Mouse (Mus musculus) intestine, embryonic 14.5 days (tissue): ENCODE measurements around the gene Usf1. TPM values are rescaled to one million over a fixed set of nuclear protein-coding genes. Genes with fewer than 3 reads are reported as not detected.

Source experiments
- ATAC-seq: fragments of 200-750 bp; cut with Nextera tagmentation; replicated peaks from 2 replicates; pipeline ENCODE4 v1.8.0; 2017; ENCODE audit warnings: low read depth, moderate number of reproducible peaks, moderate TSS enrichment, moderate library complexity; ENCODE audit not compliant: low FRiP score, low TSS enrichment
- DNase-seq: peaks from one replicate; pipeline ENCODE4 v3.0.0-alpha.2; 2018; ENCODE audit warnings: low spot score
- H3K27ac ChIP-seq: fragments of 300-500 bp; sonication (generic); 2 replicates; pipeline ENCODE4 v1.5.1; 2014; ENCODE audit warnings: low read depth, mild to moderate bottlenecking, control low read depth
- H3K27me3 ChIP-seq: fragments of 300-500 bp; sonication (generic); replicated peaks from 2 replicates; pipeline ENCODE4 v1.6.1; 2014; ENCODE audit warnings: low read length, control low read depth; ENCODE audit not compliant: control insufficient read depth, insufficient read depth
- H3K36me3 ChIP-seq: fragments of 300-500 bp; sonication (generic); 2 replicates; pipeline ENCODE4 v1.6.1; 2014; ENCODE audit warnings: low read length, control low read depth; ENCODE audit not compliant: control insufficient read depth, insufficient read depth
- H3K4me1 ChIP-seq: fragments of 300-500 bp; sonication (generic); replicated peaks from 2 replicates; pipeline ENCODE4 v1.6.1; 2014; ENCODE audit warnings: low read length, control low read depth, mixed read lengths; ENCODE audit not compliant: control insufficient read depth, insufficient read depth
- H3K4me2 ChIP-seq: fragments of 300-500 bp; sonication (generic); 2 replicates; pipeline ENCODE4 v1.6.1; 2014; ENCODE audit warnings: low read length
- H3K4me3 ChIP-seq: fragments of 300-500 bp; sonication (generic); 2 replicates; pipeline ENCODE4 v1.5.1; 2014; ENCODE audit warnings: low read depth, low read length, control low read depth, mixed read lengths
- H3K9ac ChIP-seq: fragments of 300-500 bp; sonication (generic); 2 replicates; pipeline ENCODE4 v1.6.1; 2014; ENCODE audit warnings: mild to moderate bottlenecking, low read length
- H3K9me3 ChIP-seq: fragments of 300-500 bp; sonication (generic); 2 replicates; pipeline ENCODE4 v1.6.1; 2016; ENCODE audit warnings: low read length, control low read depth; ENCODE audit not compliant: control insufficient read depth
- WGBS: fragments of 180-500 bp; shearing (Covaris S2); extraction: QIAGEN DNeasy Blood & Tissue Kit; methylation state at CpG from one replicate; pipeline ENCODE4 v1.1.7; 2014; 5-methylcytosine and 5-hydroxymethylcytosine counted together
- polyA plus RNA-seq: library from polyadenylated mRNA; unstranded; fragments of >200 nt; fragmentation: Nextera tagmentation; extraction: Ambion mirVana; gene quantifications from 2 replicates; pipeline ENCODE4 v1.2.1, GENCODE M21; 2014

Usf1 gene
- polyA plus RNA-seq, 1 experiment from 2014 or later = 73.7 TPM

DNA sequence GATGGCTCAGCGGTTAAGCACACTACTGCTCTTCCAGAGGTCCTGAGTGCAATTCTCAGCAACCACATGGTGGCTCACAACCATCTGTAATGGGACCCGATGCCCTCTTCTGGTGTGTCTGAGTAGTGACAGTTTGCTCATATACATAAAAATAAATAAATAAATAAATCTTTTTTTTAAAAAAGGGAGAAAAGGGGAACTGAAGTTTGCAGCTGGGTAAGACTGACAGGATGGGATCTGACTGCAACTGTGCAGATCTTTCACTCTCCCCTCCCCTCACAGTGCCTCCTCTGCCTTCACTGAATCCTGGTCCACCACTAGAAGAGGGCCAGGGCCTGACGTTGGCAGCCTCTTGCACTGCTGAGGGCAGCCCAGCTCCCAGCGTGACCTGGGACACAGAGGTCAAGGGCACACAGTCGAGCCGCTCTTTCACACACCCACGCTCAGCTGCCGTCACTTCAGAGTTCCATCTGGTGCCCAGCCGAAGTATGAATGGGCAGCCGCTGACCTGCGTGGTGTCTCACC lies 29.0 kb upstream of the Usf1 start:
- Histone ChIP-seq H3K9ac (no peak overlapping the region), H3K27me3 (peaks cover 18% of the 10 kb centered on the region; the same call in 1 of the 2 replicates), H3K27ac (no peak overlapping the region), H3K36me3 (no peaks in the 10 kb centered on the region), H3K4me3 (no peak overlapping the region), H3K9me3 (no peaks in the 10 kb centered on the region), H3K4me1 (peaks cover 5% of the 10 kb centered on the region; the same call in 1 of the 2 replicates), H3K4me2 (no peak overlapping the region)
- ATAC-seq (no peak), DNase-seq (no peak)
- WGBS = 80% methylated on average over 11 of the region's 11 CpGs

DNA sequence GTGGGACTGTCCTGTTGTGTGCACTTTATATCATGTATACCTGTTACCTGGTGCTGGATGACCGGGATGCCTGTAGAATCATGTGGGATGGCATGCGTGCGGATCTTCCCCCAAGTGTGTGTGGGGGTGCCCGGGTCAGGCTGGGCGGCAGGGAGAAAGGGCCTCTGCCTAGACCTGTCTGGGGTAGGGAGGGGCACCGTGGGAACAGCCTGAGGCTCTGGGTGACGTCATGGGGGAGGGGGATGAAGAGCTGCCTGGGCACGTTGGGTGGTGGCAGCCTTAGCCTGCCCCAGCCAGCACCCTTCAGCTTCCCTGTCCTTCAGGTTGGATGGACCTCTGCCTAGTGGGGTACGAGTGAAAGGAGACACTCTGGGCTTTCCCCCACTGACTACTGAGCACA lies 26.8 kb upstream of the Usf1 start:
- Histone ChIP-seq H3K9ac (no peak overlapping the region), H3K4me3 (no peak overlapping the region), H3K9me3 (no peaks in the 10 kb centered on the region), H3K36me3 (no peaks in the 10 kb centered on the region), H3K27me3 (peaks cover 16% of the 10 kb centered on the region; the same call in 1 of the 2 replicates), H3K4me2 (no peak overlapping the region), H3K27ac (no peak overlapping the region), H3K4me1 (peaks cover 5% of the 10 kb centered on the region; the same call in 1 of the 2 replicates)
- WGBS = 58% methylated on average over 9 of the region's 9 CpGs
- ATAC-seq (no peak), DNase-seq (no peak)

DNA sequence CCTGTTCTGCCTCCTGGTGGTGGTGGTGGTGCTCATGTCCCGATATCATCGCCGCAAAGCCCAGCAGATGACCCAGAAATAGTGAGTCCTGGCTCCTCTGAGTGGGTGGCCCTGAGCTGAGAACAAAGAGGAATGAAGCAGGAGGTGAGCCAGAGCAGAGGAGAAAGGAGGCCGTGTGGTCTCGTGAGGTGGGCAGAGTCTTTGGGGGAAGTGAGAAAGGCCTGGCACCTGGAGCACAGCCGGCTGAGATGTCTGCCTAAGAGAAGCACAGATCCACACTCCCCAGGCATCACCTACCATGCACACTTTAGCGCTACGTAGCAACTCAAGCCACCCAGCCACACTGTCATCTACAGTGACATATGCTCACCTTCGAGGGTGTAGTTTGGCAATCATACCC lies 25.9 kb upstream of the Usf1 start:
- Histone ChIP-seq H3K9ac (no peak overlapping the region), H3K36me3 (no peaks in the 10 kb centered on the region), H3K27me3 (peaks cover 8% of the 10 kb centered on the region; the same call in 1 of the 2 replicates), H3K9me3 (no peaks in the 10 kb centered on the region), H3K4me1 (peaks cover 2% of the 10 kb centered on the region; the same call in 1 of the 2 replicates), H3K4me2 (no peak overlapping the region), H3K27ac (no peak overlapping the region), H3K4me3 (no peak overlapping the region)
- DNase-seq = no peak
- ATAC-seq = no peak
- WGBS = 53% methylated on average over 9 of the region's 9 CpGs

DNA sequence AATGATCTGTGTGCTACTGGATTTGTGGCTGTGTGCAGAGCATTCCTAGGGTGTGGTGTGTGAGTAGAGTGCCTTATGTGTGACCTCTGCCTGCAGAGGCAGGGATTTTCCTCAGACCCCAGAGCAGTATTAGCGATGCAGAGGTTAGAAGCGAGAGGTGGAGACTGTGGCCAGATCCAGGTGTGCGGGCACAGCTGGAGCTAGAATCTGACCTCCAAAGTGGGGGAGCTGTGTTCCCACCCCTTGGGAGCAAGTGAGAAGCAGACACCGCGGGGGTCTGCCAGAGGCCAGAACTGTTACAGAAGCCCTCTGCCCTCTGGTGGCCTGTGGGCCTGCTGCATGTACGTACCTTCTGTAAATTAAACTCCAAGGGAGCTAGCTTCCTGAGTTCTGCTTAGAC lies 24.0 kb upstream of the Usf1 start:
- Histone ChIP-seq H3K9ac (no peak overlapping the region), H3K36me3 (no peaks in the 10 kb centered on the region), H3K4me1 (no peaks in the 10 kb centered on the region), H3K27ac (no peak overlapping the region), H3K27me3 (no peaks in the 10 kb centered on the region), H3K4me3 (no peak overlapping the region), H3K4me2 (no peak overlapping the region), H3K9me3 (no peaks in the 10 kb centered on the region)
- 23% methylated on average over 6 of the region's 6 CpGs for WGBS
- peak; percentile 67 for DNase-seq
- 0 out of 2 replicates have a peak, but pooled peaks have one; percentile 5 for ATAC-seq

DNA sequence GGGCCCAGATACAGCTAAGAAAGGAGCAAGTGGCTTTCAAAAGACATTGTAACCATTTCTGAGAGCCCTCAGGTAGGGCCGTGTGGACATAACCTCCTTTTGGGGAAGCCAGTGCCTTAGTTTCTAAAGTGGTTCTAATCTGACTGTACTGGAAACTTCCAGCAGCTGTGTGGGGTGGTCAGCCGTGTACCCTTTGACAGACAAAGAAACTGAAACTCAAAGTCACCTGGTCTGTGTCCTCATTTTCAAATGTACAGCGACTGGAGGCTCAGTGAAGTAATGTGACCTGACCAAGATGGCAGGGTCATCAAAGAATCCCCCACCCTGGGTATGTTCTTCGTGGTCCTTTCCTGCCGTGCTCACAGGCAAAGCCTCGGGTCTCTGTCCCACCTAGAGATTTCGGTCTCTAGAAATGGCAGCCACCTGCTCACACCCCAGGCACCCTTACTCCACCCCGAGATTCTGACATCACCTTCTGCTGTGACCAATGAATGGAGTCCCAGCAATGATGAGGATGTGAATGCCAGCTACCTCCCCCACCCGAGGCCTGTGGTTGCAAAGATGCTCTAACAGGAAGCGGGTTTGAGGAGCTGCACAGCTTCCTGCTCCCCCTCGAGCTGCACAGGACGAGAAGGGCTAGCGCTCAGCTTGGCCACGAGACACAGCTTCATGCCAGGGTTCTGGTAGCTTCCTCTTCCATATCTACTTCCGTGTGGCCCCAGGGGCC lies 22.6 kb upstream of the Usf1 start, which contains the start of gene Arhgap30:
TSS of gene Arhgap30 (plus strand) at position 579 of the 727 bp plus-strand sequence.
- ATAC-seq (no peak), DNase-seq (no peak)
- H3K27me3 ChIP-seq = no peaks in the 10 kb centered on the region
- H3K27ac ChIP-seq = no peak within 1 kb of the TSS
- no peaks in the 10 kb centered on the region for H3K9me3 ChIP-seq
- H3K4me1 ChIP-seq = no peaks in the 10 kb centered on the region
- H3K4me2 ChIP-seq = no peak within 1 kb of the TSS
- H3K9ac ChIP-seq = no peak within 1 kb of the TSS
- H3K36me3 ChIP-seq = no peaks in the 10 kb centered on the region
- H3K4me3 ChIP-seq = no peak within 1 kb of the TSS
- 78% methylated on average over 15 of the region's 15 CpGs for WGBS

DNA sequence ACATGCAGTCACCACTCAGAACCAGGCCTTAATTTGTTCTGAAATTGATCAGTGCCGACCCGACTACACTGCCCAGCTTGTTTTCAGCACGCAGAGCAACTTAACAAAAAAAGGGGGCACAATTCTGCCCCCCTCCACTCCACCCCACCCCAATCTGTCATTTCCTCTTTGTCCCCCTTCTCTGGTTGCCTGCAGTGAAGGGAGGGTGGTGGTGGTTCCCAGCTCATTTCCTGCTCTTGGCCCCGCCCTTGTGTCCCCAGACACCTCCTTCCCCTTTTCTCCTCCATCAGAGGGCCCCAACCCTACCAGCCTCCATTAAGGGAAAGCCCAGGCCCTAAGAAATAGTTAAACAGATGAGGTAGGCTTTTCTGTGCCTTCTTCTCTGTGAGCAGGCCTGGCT lies 21.0 kb upstream of the Usf1 start:
- no peak overlapping the region for H3K9ac ChIP-seq
- H3K27me3 ChIP-seq = no peaks in the 10 kb centered on the region
- no peak overlapping the region for H3K4me3 ChIP-seq
- 72% methylated on average over 4 of the region's 4 CpGs for WGBS
- no peak for DNase-seq
- H3K36me3 ChIP-seq = no peaks in the 10 kb centered on the region
- no peak for ATAC-seq
- no peak overlapping the region for H3K27ac ChIP-seq
- no peaks in the 10 kb centered on the region for H3K9me3 ChIP-seq
- H3K4me1 ChIP-seq = no peaks in the 10 kb centered on the region
- no peak overlapping the region for H3K4me2 ChIP-seq

DNA sequence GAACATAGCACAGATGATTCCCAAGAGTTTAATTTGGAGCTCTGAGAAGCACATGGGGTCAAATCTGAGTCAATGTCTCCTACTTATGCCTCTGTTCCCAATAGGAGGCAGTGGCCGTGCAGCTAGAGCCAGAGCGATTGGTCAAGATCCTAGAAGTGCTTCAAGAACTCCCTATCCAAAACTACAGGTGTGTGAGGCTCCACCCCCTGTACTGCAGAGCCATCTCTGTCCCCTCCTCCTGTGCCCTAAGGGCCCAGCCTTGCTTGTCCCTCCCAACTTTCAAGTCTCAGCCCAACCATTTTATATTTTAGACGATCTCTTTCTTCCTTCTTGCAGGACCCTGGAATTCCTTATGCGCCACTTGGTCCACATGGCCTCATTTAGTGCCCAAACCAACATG lies 9.3 kb upstream of the Usf1 start:
- H3K4me1 ChIP-seq = no peaks in the 10 kb centered on the region
- WGBS = 82% methylated on average over 4 of the region's 4 CpGs
- H3K4me3 ChIP-seq = no peak overlapping the region

DNA sequence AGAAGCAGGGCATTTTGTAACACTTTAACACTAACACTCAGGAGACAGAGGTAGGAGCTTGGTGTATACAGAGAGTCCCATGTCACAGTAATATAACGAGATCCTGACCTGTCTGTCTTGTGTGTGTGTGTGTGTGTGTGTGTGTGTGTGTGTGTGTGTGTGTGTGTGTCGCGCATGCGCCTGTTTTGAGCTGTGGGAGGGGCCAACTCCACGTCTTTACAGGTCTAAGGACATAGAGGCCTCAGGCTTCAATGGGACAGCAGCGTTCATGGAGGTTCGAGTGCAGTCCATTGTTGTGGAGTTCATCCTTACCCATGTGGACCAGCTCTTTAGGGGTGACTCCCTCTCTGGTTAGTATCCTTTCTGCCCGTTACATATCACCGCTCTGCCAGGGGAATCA lies 8.1 kb upstream of the Usf1 start:
- H3K4me2 ChIP-seq = no peak overlapping the region
- no peak overlapping the region for H3K9ac ChIP-seq
- H3K4me1 ChIP-seq = no peaks in the 10 kb centered on the region
- WGBS = 81% methylated on average over 9 of the region's 9 CpGs
- no peaks in the 10 kb centered on the region for H3K9me3 ChIP-seq
- no peak overlapping the region for H3K4me3 ChIP-seq
- DNase-seq (no peak), ATAC-seq (no peak)
- no peaks in the 10 kb centered on the region for H3K36me3 ChIP-seq
- H3K27ac ChIP-seq = no peak overlapping the region
- H3K27me3 ChIP-seq = no peaks in the 10 kb centered on the region

More for the DNA sequence above, 9.3 kb upstream of the Usf1 start:
- H3K27ac ChIP-seq = no peak overlapping the region
- no peak overlapping the region for H3K9ac ChIP-seq
- H3K4me2 ChIP-seq = no peak overlapping the region
- ATAC-seq (no peak), DNase-seq (no peak)
- no peaks in the 10 kb centered on the region for H3K9me3 ChIP-seq
- H3K27me3 ChIP-seq = no peaks in the 10 kb centered on the region
- H3K36me3 ChIP-seq = no peaks in the 10 kb centered on the region

DNA sequence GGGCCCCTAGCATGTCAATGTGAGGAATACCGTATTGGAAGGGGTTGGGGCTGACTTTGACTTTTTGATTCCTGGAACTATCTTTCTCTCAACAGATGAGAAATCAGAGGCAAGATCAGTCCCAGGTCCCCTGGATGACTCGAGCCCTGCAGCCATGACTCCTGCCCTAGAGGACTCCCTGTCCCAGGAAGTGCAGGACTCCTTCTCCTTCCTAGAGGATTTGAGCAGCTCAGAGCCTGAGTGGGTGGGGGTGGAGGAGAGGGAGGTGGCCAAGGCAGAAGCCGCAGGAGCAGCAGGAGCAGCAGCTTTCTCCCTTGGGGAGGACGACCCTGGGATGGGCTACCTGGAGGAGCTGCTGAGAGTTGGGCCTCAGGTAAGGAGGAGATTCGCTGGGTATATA lies 3.9 kb upstream of the Usf1 start:
- Histone ChIP-seq H3K4me3 (no peak overlapping the region), H3K36me3 (no peaks in the 10 kb centered on the region), H3K9ac (no peak overlapping the region), H3K27ac (no peak overlapping the region), H3K9me3 (no peaks in the 10 kb centered on the region), H3K4me2 (no peak overlapping the region), H3K4me1 (no peaks in the 10 kb centered on the region), H3K27me3 (no peaks in the 10 kb centered on the region)
- DNase-seq (no peak), ATAC-seq (no peak)
- 78% methylated on average over 5 of the region's 5 CpGs for WGBS
